Mouse (Mus musculus): ENCODE results near the gene Eif3k.
A peak's percentile ranks its signal among the peaks of the same experiment; 100 is the strongest.

Eif3k gene

DNA sequence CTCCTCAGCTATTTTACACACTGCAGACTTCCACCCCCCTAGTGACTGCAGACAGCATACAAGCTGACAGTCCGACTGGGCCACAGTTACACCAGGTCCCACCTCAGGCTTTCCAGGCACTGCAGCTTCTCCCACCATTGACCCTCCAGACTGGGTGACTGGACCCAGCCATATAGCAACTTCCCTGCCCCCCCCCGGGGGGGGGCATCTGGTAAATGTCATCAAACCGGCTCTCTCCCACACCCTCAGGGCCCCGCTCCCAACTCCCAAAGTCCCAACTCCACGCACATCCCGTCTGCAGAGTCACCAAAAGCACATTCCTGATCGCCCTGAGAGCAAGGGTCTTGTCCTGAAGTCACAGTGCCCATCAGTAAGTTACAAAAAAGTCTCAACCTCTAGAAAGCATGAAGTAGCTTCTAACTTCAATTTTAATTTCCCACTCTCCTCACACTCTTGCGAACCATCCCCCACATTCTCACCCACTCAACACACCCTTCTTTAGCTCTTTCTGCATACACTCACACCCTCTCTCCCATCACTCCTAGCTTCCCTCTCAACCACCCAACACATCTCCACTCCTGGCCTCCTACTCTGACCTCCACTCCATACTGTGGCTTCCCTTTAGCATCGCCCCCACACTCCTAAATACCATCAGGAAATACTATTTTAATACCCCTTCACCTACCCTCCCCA, 21.2 kb downstream of the Eif3k start:
- no peaks in the 10 kb centered on the region for H3K27me3 ChIP-seq (ENCODE audit: insufficient read depth, low read length)

DNA sequence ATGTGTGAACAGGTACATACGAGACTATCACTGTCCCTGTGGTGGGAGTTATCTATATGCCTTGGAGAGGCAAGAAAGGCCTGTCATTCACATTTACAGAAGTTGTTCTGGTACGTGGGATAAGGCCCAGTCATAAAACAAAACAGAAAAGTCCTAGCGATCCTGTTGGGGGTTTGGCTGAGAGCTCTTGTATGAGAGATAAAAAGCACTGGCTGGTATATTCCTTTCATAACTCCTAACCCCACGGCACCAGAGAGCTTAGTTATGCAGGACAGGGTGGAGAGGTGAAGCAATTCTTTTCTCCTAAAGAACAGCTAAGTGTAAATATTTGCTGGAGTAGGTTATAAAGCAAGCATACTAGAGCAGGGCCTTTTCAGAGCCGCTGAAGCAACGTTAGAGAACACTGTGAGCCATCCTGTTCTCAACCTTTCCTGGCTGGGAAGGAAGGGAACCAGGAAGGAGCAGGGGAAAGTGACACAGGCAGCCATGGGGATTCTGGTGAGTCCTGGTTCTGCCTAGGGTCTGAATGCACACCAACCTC, 22.1 kb downstream of the Eif3k start:
- H3K4me1 ChIP-seq (replicated peaks; ENCODE audit: low read depth, low read length), result peaks cover 86% of the 10 kb centered on the region
- peaks cover 57% of the 10 kb centered on the region for H3K36me3 ChIP-seq (ENCODE audit: insufficient read depth, low read length)
- H3K4me3 ChIP-seq (replicated peaks; ENCODE audit: low read length), result peak overlapping the region; percentile 100
- TF ChIP-seq CTCF (conservative IDR thresholded peaks at IDR 0.05; ENCODE audit: low read length) (no peak), NANOG (IDR thresholded peaks at IDR 0.05; ENCODE audit: borderline replicate concordance, low read length) (no peak), POU5F1 (IDR thresholded peaks at IDR 0.05; ENCODE audit: borderline replicate concordance, low read length) (no peak)
- H3K27me3 ChIP-seq (ENCODE audit: insufficient read depth, low read length), result no peaks in the 10 kb centered on the region
- H3K9me3 ChIP-seq (ENCODE audit: low read length), result no peaks in the 10 kb centered on the region

More for the DNA sequence above, 21.2 kb downstream of the Eif3k start:
- H3K4me1 ChIP-seq (replicated peaks; ENCODE audit: low read depth, low read length), result peaks cover 85% of the 10 kb centered on the region
- H3K4me3 ChIP-seq (replicated peaks; ENCODE audit: low read length), result peak overlapping the region; percentile 100
- TF ChIP-seq POU5F1 (IDR thresholded peaks at IDR 0.05; ENCODE audit: borderline replicate concordance, low read length) (no peak), NANOG (IDR thresholded peaks at IDR 0.05; ENCODE audit: borderline replicate concordance, low read length) (no peak), CTCF (conservative IDR thresholded peaks at IDR 0.05; ENCODE audit: low read length) (no peak)
- no peaks in the 10 kb centered on the region for H3K9me3 ChIP-seq (ENCODE audit: low read length)
- peaks cover 47% of the 10 kb centered on the region for H3K36me3 ChIP-seq (ENCODE audit: insufficient read depth, low read length)

DNA sequence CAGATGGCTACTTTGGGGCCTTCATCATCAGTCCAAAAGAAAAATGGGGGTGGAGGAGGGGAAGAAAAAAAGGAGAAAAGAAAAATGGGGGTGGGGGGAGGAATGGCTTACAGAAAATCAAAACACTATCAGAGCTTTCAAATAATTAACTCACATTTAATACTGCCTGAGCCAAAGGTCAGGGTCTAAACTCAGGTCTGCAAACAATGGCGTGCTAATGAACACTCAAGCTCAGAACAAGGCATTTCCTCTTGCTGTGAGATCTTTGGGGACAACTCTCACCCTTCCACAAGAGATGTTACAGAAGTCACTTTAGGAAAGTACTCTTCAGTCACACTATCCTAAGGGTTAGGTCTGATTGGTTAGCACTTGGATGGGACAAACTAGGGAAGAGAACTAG, 22.9 kb downstream of the Eif3k start:
- H3K27me3 ChIP-seq (ENCODE audit: insufficient read depth, low read length), result no peaks in the 10 kb centered on the region
- peaks cover 63% of the 10 kb centered on the region for H3K36me3 ChIP-seq (ENCODE audit: insufficient read depth, low read length)
- H3K9me3 ChIP-seq (ENCODE audit: low read length), result no peaks in the 10 kb centered on the region
- H3K4me3 ChIP-seq (replicated peaks; ENCODE audit: low read length), result peak overlapping the region; percentile 100
- H3K4me1 ChIP-seq (replicated peaks; ENCODE audit: low read depth, low read length), result peaks cover 89% of the 10 kb centered on the region
- TF ChIP-seq NANOG (IDR thresholded peaks at IDR 0.05; ENCODE audit: borderline replicate concordance, low read length), result 0 out of 2 replicates have a peak, but pooled peaks have one; percentile 33
- no peak for TF ChIP-seq POU5F1 (IDR thresholded peaks at IDR 0.05; ENCODE audit: borderline replicate concordance, low read length)

DNA sequence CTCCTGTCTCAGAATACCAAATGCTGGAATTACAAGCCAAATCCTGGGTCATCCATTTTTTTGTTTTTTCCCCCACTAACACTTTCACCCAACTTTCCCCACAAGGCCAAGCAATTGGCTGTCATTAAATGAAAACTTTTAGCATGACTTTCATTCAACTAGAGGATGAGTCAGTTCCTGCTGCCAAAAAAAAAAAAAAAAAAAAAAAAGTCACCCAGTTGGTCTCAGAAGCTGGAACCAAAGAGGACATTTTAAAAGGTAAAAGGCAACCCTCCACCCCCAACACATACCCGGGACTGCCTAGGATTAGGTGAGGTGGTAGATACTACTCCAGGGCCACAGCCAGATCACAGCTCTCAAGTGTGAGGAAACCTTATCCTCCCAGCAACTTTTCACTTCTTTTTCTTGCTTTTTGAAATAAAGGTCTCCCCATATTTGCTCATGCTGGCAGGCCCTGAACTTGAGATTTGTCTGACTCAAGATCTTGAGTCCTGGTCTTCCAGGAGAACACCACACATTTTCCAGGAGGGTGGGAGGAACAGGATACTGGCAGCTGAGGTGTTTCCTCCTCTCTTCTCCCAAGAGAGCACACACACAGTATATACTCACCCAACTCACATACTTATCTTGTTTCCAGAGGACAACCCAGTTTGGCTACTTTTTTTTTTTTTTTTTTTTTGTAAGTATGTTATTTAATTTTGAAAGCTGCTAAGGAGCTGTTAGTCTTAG, 23.5 kb downstream of the Eif3k start:
- H3K9me3 ChIP-seq (ENCODE audit: low read length), result no peaks in the 10 kb centered on the region
- H3K4me3 ChIP-seq (replicated peaks; ENCODE audit: low read length), result peak overlapping the region; percentile 100; the same call in 1 of the 2 replicates
- no peak for TF ChIP-seq NANOG (IDR thresholded peaks at IDR 0.05; ENCODE audit: borderline replicate concordance, low read length)
- TF ChIP-seq CTCF (conservative IDR thresholded peaks at IDR 0.05; ENCODE audit: low read length), result no peak
- no peak for TF ChIP-seq POU5F1 (IDR thresholded peaks at IDR 0.05; ENCODE audit: borderline replicate concordance, low read length)
- H3K4me1 ChIP-seq (replicated peaks; ENCODE audit: low read depth, low read length), result peaks cover 89% of the 10 kb centered on the region
- H3K27me3 ChIP-seq (ENCODE audit: insufficient read depth, low read length), result no peaks in the 10 kb centered on the region
- H3K36me3 ChIP-seq (ENCODE audit: insufficient read depth, low read length), result peaks cover 68% of the 10 kb centered on the region

DNA sequence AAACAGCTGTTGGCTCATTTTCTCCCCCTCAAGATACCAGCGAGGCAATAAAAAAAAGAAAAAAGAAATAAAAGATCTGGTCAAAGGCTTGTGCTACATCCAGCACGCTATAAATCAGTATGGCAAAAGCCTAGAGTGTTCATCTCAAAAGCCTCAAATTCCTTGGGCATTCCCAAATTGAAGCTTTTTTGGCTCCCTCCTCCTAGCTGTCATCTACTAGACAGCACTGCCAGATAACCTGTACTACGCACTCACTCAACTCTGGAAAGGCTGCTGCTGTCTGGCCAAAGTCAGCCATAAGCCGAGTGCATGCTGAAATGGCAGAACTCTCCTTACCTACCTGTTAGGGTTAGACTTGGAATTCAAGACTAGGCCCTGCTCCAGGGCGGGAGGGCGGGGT, 24.4 kb downstream of the Eif3k start:
- Histone ChIP-seq H3K4me3 (replicated peaks; ENCODE audit: low read length) (0 out of 2 replicates have a peak overlapping the region, but pooled peaks have one; percentile 11), H3K9me3 (ENCODE audit: low read length) (no peaks in the 10 kb centered on the region), H3K36me3 (ENCODE audit: insufficient read depth, low read length) (peaks cover 77% of the 10 kb centered on the region), H3K27me3 (ENCODE audit: insufficient read depth, low read length) (no peaks in the 10 kb centered on the region), H3K4me1 (replicated peaks; ENCODE audit: low read depth, low read length) (peaks cover 90% of the 10 kb centered on the region)
- TF ChIP-seq CTCF (conservative IDR thresholded peaks at IDR 0.05; ENCODE audit: low read length) (no peak), POU5F1 (IDR thresholded peaks at IDR 0.05; ENCODE audit: borderline replicate concordance, low read length) (no peak), NANOG (IDR thresholded peaks at IDR 0.05; ENCODE audit: borderline replicate concordance, low read length) (no peak)

DNA sequence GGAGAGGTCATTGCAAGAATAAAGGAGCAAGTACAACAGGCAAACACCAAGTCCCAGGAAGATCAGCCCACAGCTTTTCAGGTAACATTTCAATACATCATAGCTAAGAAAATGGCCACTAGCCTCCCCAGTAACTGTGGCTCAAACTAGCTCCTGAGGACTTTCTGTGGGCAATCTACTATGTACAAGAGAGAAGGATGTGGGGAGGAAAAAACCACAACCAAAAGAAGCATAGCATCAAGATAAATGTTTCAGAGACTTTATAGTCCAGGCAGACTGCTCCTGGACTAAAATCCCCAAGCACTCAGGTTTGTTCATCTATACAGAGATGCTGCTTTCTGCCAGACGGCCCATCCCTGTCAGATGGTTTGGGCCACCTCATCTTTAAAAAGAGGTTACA, 25.4 kb downstream of the Eif3k start:
- no peak for TF ChIP-seq NANOG (IDR thresholded peaks at IDR 0.05; ENCODE audit: borderline replicate concordance, low read length)
- TF ChIP-seq POU5F1 (IDR thresholded peaks at IDR 0.05; ENCODE audit: borderline replicate concordance, low read length), result no peak
- no peak for TF ChIP-seq CTCF (conservative IDR thresholded peaks at IDR 0.05; ENCODE audit: low read length)
- H3K4me3 ChIP-seq (replicated peaks; ENCODE audit: low read length), result peak overlapping the region; percentile 47; the same call in 1 of the 2 replicates
- no peaks in the 10 kb centered on the region for H3K27me3 ChIP-seq (ENCODE audit: insufficient read depth, low read length)
- peaks cover 100% of the 10 kb centered on the region for H3K4me1 ChIP-seq (replicated peaks; ENCODE audit: low read depth, low read length)
- no peaks in the 10 kb centered on the region for H3K9me3 ChIP-seq (ENCODE audit: low read length)
- peaks cover 87% of the 10 kb centered on the region for H3K36me3 ChIP-seq (ENCODE audit: insufficient read depth, low read length)

DNA sequence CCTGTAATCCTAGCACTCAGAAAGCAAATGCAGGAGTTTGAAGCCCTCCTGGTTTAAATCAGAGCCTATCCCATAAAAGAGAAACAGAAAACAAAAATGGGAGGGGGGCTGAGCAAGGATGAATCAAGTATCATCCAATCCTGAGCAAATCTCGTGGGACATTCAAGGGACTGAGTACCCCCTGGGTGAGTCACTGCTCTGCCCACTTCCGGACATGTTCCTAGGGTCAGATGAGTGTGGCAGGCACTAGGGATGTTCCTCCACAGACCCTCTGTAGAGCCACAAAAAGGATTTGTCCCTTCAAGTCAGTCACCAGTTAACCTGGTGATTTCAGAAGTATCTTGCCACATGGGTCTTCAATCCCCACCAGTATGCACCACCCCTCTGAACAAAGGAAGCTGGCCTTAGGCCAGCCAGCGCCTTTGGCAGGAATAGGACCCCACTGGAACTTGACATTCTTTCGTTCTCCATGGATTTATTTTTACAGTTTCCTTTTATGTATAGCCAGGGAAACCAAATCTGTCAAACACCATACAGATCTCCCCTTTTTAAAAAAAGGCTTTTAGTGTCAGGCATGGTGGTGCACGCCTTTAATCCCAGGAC, 26.3 kb downstream of the Eif3k start:
- peaks cover 92% of the 10 kb centered on the region for H3K36me3 ChIP-seq (ENCODE audit: insufficient read depth, low read length)
- no peaks in the 10 kb centered on the region for H3K27me3 ChIP-seq (ENCODE audit: insufficient read depth, low read length)
- H3K4me1 ChIP-seq (replicated peaks; ENCODE audit: low read depth, low read length), result peaks cover 100% of the 10 kb centered on the region
- peak overlapping the region; percentile 47 for H3K4me3 ChIP-seq (replicated peaks; ENCODE audit: low read length)
- TF ChIP-seq CTCF (conservative IDR thresholded peaks at IDR 0.05; ENCODE audit: low read length) (no peak), POU5F1 (IDR thresholded peaks at IDR 0.05; ENCODE audit: borderline replicate concordance, low read length) (no peak), NANOG (IDR thresholded peaks at IDR 0.05; ENCODE audit: borderline replicate concordance, low read length) (no peak)
- no peaks in the 10 kb centered on the region for H3K9me3 ChIP-seq (ENCODE audit: low read length)

DNA sequence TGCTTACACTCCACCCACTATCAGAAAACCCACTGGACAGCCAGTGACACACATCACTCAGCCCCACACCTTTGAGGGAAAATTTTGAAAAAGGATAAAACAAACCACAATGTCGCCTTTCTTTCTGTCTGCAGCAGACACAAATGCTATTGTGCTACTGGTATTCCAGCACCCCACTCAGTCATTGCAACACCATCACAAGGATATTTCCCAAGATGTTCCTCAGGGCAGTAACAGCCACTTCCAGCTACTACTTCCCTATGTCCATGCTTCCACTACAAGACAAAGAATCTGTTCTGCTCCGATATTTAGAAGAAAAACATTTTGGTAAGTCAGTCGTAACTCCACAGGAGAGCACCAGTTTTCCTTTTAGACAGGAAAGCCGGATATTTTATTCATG, 26.9 kb downstream of the Eif3k start:
- Histone ChIP-seq H3K9me3 (ENCODE audit: low read length) (no peaks in the 10 kb centered on the region), H3K4me3 (replicated peaks; ENCODE audit: low read length) (0 out of 2 replicates have a peak overlapping the region, but pooled peaks have one; percentile 27), H3K4me1 (replicated peaks; ENCODE audit: low read depth, low read length) (peaks cover 100% of the 10 kb centered on the region), H3K27me3 (ENCODE audit: insufficient read depth, low read length) (no peaks in the 10 kb centered on the region), H3K36me3 (ENCODE audit: insufficient read depth, low read length) (peaks cover 94% of the 10 kb centered on the region)
- TF ChIP-seq NANOG (IDR thresholded peaks at IDR 0.05; ENCODE audit: borderline replicate concordance, low read length) (no peak), POU5F1 (IDR thresholded peaks at IDR 0.05; ENCODE audit: borderline replicate concordance, low read length) (no peak), CTCF (conservative IDR thresholded peaks at IDR 0.05; ENCODE audit: low read length) (no peak)
